Comparison of ENCODE assay signal across 8 mouse cellular contexts in genomic region chr1:88699856-88700791, GRCm38 (mm10). TPM values are rescaled to one million over a fixed set of nuclear protein-coding genes. Genes with fewer than 3 reads are reported as not detected.
DNase-seq lines count a peak whose midpoint lies in the region; ATAC-seq and TF ChIP-seq lines count a peak whose summit lies in the region.

No protein-coding gene starts in this region.

- no peak for TF ChIP-seq CTCF in testis, adult 2 months (IDR thresholded peaks at IDR 0.05; ENCODE audit: control insufficient read depth, insufficient read depth, insufficient replicate concordance, low read depth, low read length)

- 13% methylated on average over 25 of the region's 25 CpGs for WGBS in heart, embryonic 11.5 days (ENCODE audit: insufficient replicate concordance)
- 9% methylated on average over 25 of the region's 25 CpGs for WGBS in kidney, embryonic 15.5 days

- H3K9ac ChIP-seq in heart, embryonic 11.5 days (ENCODE audit: low read depth, low read length), result peak overlapping the region; percentile 82
- peak overlapping the region; percentile 82 for H3K9ac ChIP-seq in kidney, embryonic 15.5 days

- H3K4me1 ChIP-seq in heart, embryonic 11.5 days (ENCODE audit: control insufficient read depth, insufficient read depth, low read length), result peaks cover 2% of the 10 kb centered on the region
- H3K4me1 ChIP-seq in kidney, embryonic 15.5 days, result peaks cover 33% of the 10 kb centered on the region
- H3K4me1 ChIP-seq in testis, adult 2 months (ENCODE audit: control insufficient read depth, insufficient read depth, low read length), result peaks cover 23% of the 10 kb centered on the region

- H3K4me2 ChIP-seq in heart, embryonic 11.5 days, result peak overlapping the region; percentile 91
- H3K4me2 ChIP-seq in kidney, embryonic 15.5 days, result peak overlapping the region; percentile 81

- DNase-seq in right cerebral cortex, postnatal 10 days (ENCODE audit: low spot score in 2 of 2), result peak; percentile 67 to 71
- DNase-seq in right cerebral cortex, adult 18-20 months, result no peak
- peak; percentile 40 to 48 for DNase-seq in cerebellum, postnatal 10 days
- peak; percentile 31 for DNase-seq in lung, postnatal 25 days (ENCODE audit: low spot score)
- no peak for DNase-seq in ovary, postnatal 10 days (ENCODE audit: low spot score)

- H3K36me3 ChIP-seq in heart, embryonic 11.5 days (ENCODE audit: control insufficient read depth, insufficient read depth, low read length), result no peaks in the 10 kb centered on the region
- H3K36me3 ChIP-seq in kidney, embryonic 15.5 days, result peaks cover 10% of the 10 kb centered on the region
- no peaks in the 10 kb centered on the region for H3K36me3 ChIP-seq in testis, adult 2 months (ENCODE audit: control insufficient read depth, insufficient read depth, low read length)

- TF ChIP-seq POLR2A in testis, adult 2 months (IDR thresholded peaks at IDR 0.05; ENCODE audit: control insufficient read depth, low read depth, low read length), result no peak

- no peaks in the 10 kb centered on the region for H3K27me3 ChIP-seq in heart, embryonic 11.5 days (ENCODE audit: control insufficient read depth, insufficient read depth, low read length)
- H3K27me3 ChIP-seq in kidney, embryonic 15.5 days, result no peaks in the 10 kb centered on the region
- no peaks in the 10 kb centered on the region for H3K27me3 ChIP-seq in testis, adult 2 months (ENCODE audit: control insufficient read depth, insufficient read depth, low read length)

- H3K4me3 ChIP-seq in heart, embryonic 11.5 days (ENCODE audit: low read depth, low read length), result peak overlapping the region; percentile 87
- H3K4me3 ChIP-seq in kidney, embryonic 15.5 days (replicated peaks), result peak overlapping the region; percentile 73
- peak overlapping the region; percentile 35 for H3K4me3 ChIP-seq in testis, adult 2 months (ENCODE audit: control insufficient read depth, low read depth, low read length)

- H3K27ac ChIP-seq in heart, embryonic 11.5 days (ENCODE audit: low read depth, low read length), result peak overlapping the region; percentile 15; the same call in 1 of the 2 replicates
- H3K27ac ChIP-seq in kidney, embryonic 15.5 days, result peak overlapping the region; percentile 95
- H3K27ac ChIP-seq in testis, adult 2 months (ENCODE audit: control insufficient read depth, insufficient read depth, low read depth, low read length), result no peak overlapping the region

- no peaks in the 10 kb centered on the region for H3K9me3 ChIP-seq in heart, embryonic 11.5 days (replicated peaks; ENCODE audit: control insufficient read depth, low read length)
- no peaks in the 10 kb centered on the region for H3K9me3 ChIP-seq in kidney, embryonic 15.5 days (replicated peaks)

- ATAC-seq in heart, embryonic 11.5 days (replicated peaks; ENCODE audit: insufficient number of reproducible peaks, low FRiP score, low TSS enrichment), result no peak; the same call in 1 of the 2 replicates
- peak; percentile 2; the same call in 1 of the 2 replicates for ATAC-seq in kidney, embryonic 15.5 days (replicated peaks; ENCODE audit: low FRiP score)

RNA-seq across cellular contexts. Expression of gene Arl4c, which starts 1.9 kb away (rescaled TPM):
- polyA plus RNA-seq in heart, embryonic 11.5 days (2014; fragmentation: Nextera tagmentation; extraction: Ambion mirVana), result 3.0 and 4.4 TPM in 2 replicates
- polyA plus RNA-seq in kidney, embryonic 15.5 days (2015; fragmentation: Nextera tagmentation; extraction: Ambion mirVana), result 26.9 and 27.9 TPM in 2 replicates
- polyA plus RNA-seq in testis, adult 2 months (2012; rRNA removed), result 5.2 and 5.7 TPM in 2 replicates

Comparison
In these comparisons a context has a peak if more than half of its experiments do, and no peak if none do; other contexts are left out.
1. DNase-seq: peak in right cerebral cortex, postnatal 10 days (2 of 2), cerebellum, postnatal 10 days (2 of 2) and lung, postnatal 25 days (single experiment); none in right cerebral cortex, adult 18-20 months (single experiment) and ovary, postnatal 10 days (single experiment).
2. H3K4me3 ChIP-seq: peak in every context shown above with its lines; median percentile 87 in heart, embryonic 11.5 days; 73 in kidney, embryonic 15.5 days; 35 in testis, adult 2 months.